Mouse (Mus musculus) midbrain, embryonic 16.5 days (tissue): ENCODE measurements around the gene Col6a2. TPM values are rescaled to one million over a fixed set of nuclear protein-coding genes. Genes with fewer than 3 reads are reported as not detected.

Experiments
- ATAC-seq: fragments of 200-750 bp; cut with Nextera tagmentation; 2 replicates; pipeline ENCODE4 v1.8.0; 2017; ENCODE audit warnings: moderate TSS enrichment
- H3K27ac ChIP-seq: fragments of 300-500 bp; sonication (generic); 2 replicates; pipeline ENCODE4 v1.5.1; 2014; ENCODE audit warnings: mild to moderate bottlenecking, low read length, mixed read lengths
- H3K27me3 ChIP-seq: fragments of 300-500 bp; sonication (generic); 2 replicates; pipeline ENCODE4 v1.6.1; 2014; ENCODE audit warnings: low read depth, low read length, mixed read lengths; ENCODE audit not compliant: control insufficient read depth, insufficient read depth
- H3K36me3 ChIP-seq: fragments of 300-500 bp; sonication (generic); 2 replicates; pipeline ENCODE4 v1.6.1; 2014; ENCODE audit warnings: mild to moderate bottlenecking, low read length, moderate library complexity, mixed read lengths; ENCODE audit not compliant: control insufficient read depth, insufficient read depth
- H3K4me1 ChIP-seq: fragments of 300-500 bp; sonication (generic); 2 replicates; pipeline ENCODE4 v1.6.1; 2014; ENCODE audit warnings: mild to moderate bottlenecking, low read length, mixed read lengths; ENCODE audit not compliant: control insufficient read depth, insufficient read depth
- H3K4me2 ChIP-seq: fragments of 300-500 bp; sonication (generic); 2 replicates; pipeline ENCODE4 v1.6.1; 2014; ENCODE audit warnings: mild to moderate bottlenecking, low read length, mixed read lengths
- H3K4me3 ChIP-seq: fragments of 300-500 bp; sonication (generic); 2 replicates; pipeline ENCODE4 v1.5.1; 2014; ENCODE audit warnings: low read depth, mild to moderate bottlenecking, low read length, moderate library complexity, mixed read lengths
- H3K9ac ChIP-seq: fragments of 300-500 bp; sonication (generic); 2 replicates; pipeline ENCODE4 v1.6.1; 2014; ENCODE audit warnings: low read depth, low read length, mixed read lengths
- H3K9me3 ChIP-seq: fragments of 300-500 bp; sonication (generic); replicated peaks from 2 replicates; pipeline ENCODE4 v1.6.1; 2014; ENCODE audit warnings: mild to moderate bottlenecking, low read length, mixed read lengths; ENCODE audit not compliant: control insufficient read depth, poor library complexity, severe bottlenecking
- WGBS: fragments of 180-500 bp; shearing (Covaris S2); extraction: QIAGEN DNeasy Blood & Tissue Kit; methylation state at CpG from one replicate; pipeline ENCODE4 v1.1.7; 2014; 5-methylcytosine and 5-hydroxymethylcytosine counted together
- polyA plus RNA-seq: library from polyadenylated mRNA; unstranded; fragments of >200 nt; fragmentation: Nextera tagmentation; extraction: Ambion mirVana; gene quantifications from 2 replicates; pipeline ENCODE4 v1.2.1, GENCODE M21; 2015

The Col6a2 gene
- polyA plus RNA-seq, 1 experiment from 2014 or later = 13.9 TPM

- Histone ChIP-seq H3K27me3 (no peaks in the 10 kb centered on the region), H3K9ac (no peak overlapping the region), H3K4me2 (no peak overlapping the region), H3K4me1 (no peaks in the 10 kb centered on the region), H3K9me3 (no peaks in the 10 kb centered on the region), H3K4me3 (no peak overlapping the region), H3K27ac (no peak overlapping the region), H3K36me3 (no peaks in the 10 kb centered on the region)
- ATAC-seq = no peak
- WGBS = 77% methylated on average over 9 of the region's 9 CpGs
Measured at GRCm38 (mm10) chr10:76642628-76643434, 19.4 kb upstream of the Col6a2 start.

GRCm38 (mm10) chr10:76641894-76642627, 18.6 kb upstream of the Col6a2 start:
- Histone ChIP-seq H3K9me3 (no peaks in the 10 kb centered on the region), H3K27me3 (no peaks in the 10 kb centered on the region), H3K9ac (no peak overlapping the region), H3K27ac (no peak overlapping the region), H3K4me3 (no peak overlapping the region), H3K4me1 (no peaks in the 10 kb centered on the region), H3K36me3 (no peaks in the 10 kb centered on the region), H3K4me2 (no peak overlapping the region)
- no peak for ATAC-seq
- WGBS = 82% methylated on average over 13 of the region's 13 CpGs

- Histone ChIP-seq H3K36me3 (no peaks in the 10 kb centered on the region), H3K27me3 (no peaks in the 10 kb centered on the region), H3K4me1 (no peaks in the 10 kb centered on the region), H3K27ac (no peak overlapping the region), H3K9ac (no peak overlapping the region), H3K4me2 (no peak overlapping the region), H3K4me3 (no peak overlapping the region), H3K9me3 (no peaks in the 10 kb centered on the region)
- WGBS = 96% methylated on average over 2 of the region's 2 CpGs
- ATAC-seq = no peak
Measured at GRCm38 (mm10) chr10:76639952-76640351, 16.5 kb upstream of the Col6a2 start.

GRCm38 (mm10) chr10:76636601-76637000, 13.2 kb upstream of the Col6a2 start:
- Histone ChIP-seq H3K27ac (no peak overlapping the region), H3K27me3 (no peaks in the 10 kb centered on the region), H3K4me2 (no peak overlapping the region), H3K9ac (no peak overlapping the region), H3K36me3 (no peaks in the 10 kb centered on the region), H3K4me3 (no peak overlapping the region), H3K9me3 (no peaks in the 10 kb centered on the region), H3K4me1 (no peaks in the 10 kb centered on the region)
- ATAC-seq = no peak
- WGBS = 78% methylated on average over 4 of the region's 4 CpGs

GRCm38 (mm10) chr10:76636026-76636425, 12.6 kb upstream of the Col6a2 start:
- H3K36me3 ChIP-seq = no peaks in the 10 kb centered on the region
- no peaks in the 10 kb centered on the region for H3K27me3 ChIP-seq
- no peaks in the 10 kb centered on the region for H3K4me1 ChIP-seq
- no peaks in the 10 kb centered on the region for H3K9me3 ChIP-seq
- no peak overlapping the region for H3K9ac ChIP-seq
- H3K27ac ChIP-seq = no peak overlapping the region
- H3K4me2 ChIP-seq = no peak overlapping the region
- H3K4me3 ChIP-seq = no peak overlapping the region
- 79% methylated on average over 3 of the region's 3 CpGs for WGBS
- no peak for ATAC-seq

- no peaks in the 10 kb centered on the region for H3K27me3 ChIP-seq
- H3K36me3 ChIP-seq = no peaks in the 10 kb centered on the region
- H3K9me3 ChIP-seq = no peaks in the 10 kb centered on the region
- ATAC-seq = no peak
- no peak overlapping the region for H3K4me2 ChIP-seq
- H3K9ac ChIP-seq = no peak overlapping the region
- H3K27ac ChIP-seq = no peak overlapping the region
- 86% methylated on average over 5 of the region's 5 CpGs for WGBS
- H3K4me3 ChIP-seq = no peak overlapping the region
- no peaks in the 10 kb centered on the region for H3K4me1 ChIP-seq
Measured at GRCm38 (mm10) chr10:76634584-76634983, 11.2 kb upstream of the Col6a2 start.

- H3K27me3 ChIP-seq = no peaks in the 10 kb centered on the region
- H3K4me1 ChIP-seq = no peaks in the 10 kb centered on the region
- no peaks in the 10 kb centered on the region for H3K36me3 ChIP-seq
- no peak overlapping the region for H3K4me2 ChIP-seq
- H3K9ac ChIP-seq = no peak overlapping the region
- H3K4me3 ChIP-seq = no peak overlapping the region
- H3K9me3 ChIP-seq = no peaks in the 10 kb centered on the region
- WGBS = 41% methylated on average over 7 of the region's 7 CpGs
- H3K27ac ChIP-seq = no peak overlapping the region
- ATAC-seq = no peak
Measured at GRCm38 (mm10) chr10:76634094-76634571, 10.7 kb upstream of the Col6a2 start.

GRCm38 (mm10) chr10:76632630-76633029, 9.2 kb upstream of the Col6a2 start:
- H3K4me3 ChIP-seq = no peak overlapping the region
- no peaks in the 10 kb centered on the region for H3K9me3 ChIP-seq
- H3K4me2 ChIP-seq = no peak overlapping the region
- WGBS = 81% methylated on average over 8 of the region's 8 CpGs
- no peaks in the 10 kb centered on the region for H3K4me1 ChIP-seq
- no peak overlapping the region for H3K9ac ChIP-seq
- no peak overlapping the region for H3K27ac ChIP-seq
- H3K36me3 ChIP-seq = no peaks in the 10 kb centered on the region
- no peak for ATAC-seq
- no peaks in the 10 kb centered on the region for H3K27me3 ChIP-seq

GRCm38 (mm10) chr10:76630657-76631056, 7.2 kb upstream of the Col6a2 start:
- no peak for ATAC-seq
- no peak overlapping the region for H3K4me3 ChIP-seq
- H3K9me3 ChIP-seq = no peaks in the 10 kb centered on the region
- H3K4me2 ChIP-seq = no peak overlapping the region
- no peak overlapping the region for H3K9ac ChIP-seq
- 100% methylated on average over 1 of the region's 1 CpGs for WGBS
- no peak overlapping the region for H3K27ac ChIP-seq
- H3K4me1 ChIP-seq = no peaks in the 10 kb centered on the region
- no peaks in the 10 kb centered on the region for H3K36me3 ChIP-seq
- no peaks in the 10 kb centered on the region for H3K27me3 ChIP-seq
